Comparison of ENCODE assay signal across 18 mouse cellular contexts in genomic region chr19:53404837-53405356, GRCm38 (mm10). TPM values are rescaled to one million over a fixed set of nuclear protein-coding genes. Genes with fewer than 3 reads are reported as not detected.
A peak's percentile ranks its signal among the peaks of the same experiment; 100 is the strongest.
DNase-seq lines count a peak whose midpoint lies in the region; ATAC-seq and TF ChIP-seq lines count a peak whose summit lies in the region.
"Had no signal": no experiment of that assay in that cellular context is flagged by ENCODE, and none has a peak within 500 bp of the region (broad histone marks: within the 10 kb centered on the region; RNA-seq: fewer than 3 reads in every experiment).

No protein-coding gene starts in this region.

- TF ChIP-seq CTCF in midbrain, postnatal 0 days (IDR thresholded peaks at IDR 0.05) = no peak

- H3K4me3 ChIP-seq in midbrain, postnatal 0 days (ENCODE audit: low read depth, low read length) = no peak overlapping the region
- H3K4me3 ChIP-seq in midbrain, embryonic 10.5 days = no peak overlapping the region
- H3K4me3 ChIP-seq: embryonic facial prominence, embryonic 10.5 days; heart, embryonic 10.5 days; left cerebral cortex, adult 2 months; neural tube, embryonic 13.5 days had no signal

- ATAC-seq in midbrain, postnatal 0 days (ENCODE audit: low FRiP score) = peak; percentile 49; the same call in 1 of the 2 replicates
- ATAC-seq in cerebellum, adult (ENCODE audit: insufficient number of reproducible peaks, low FRiP score, low TSS enrichment) = peak; percentile 60; the same call in 1 of the 2 replicates

- peak; percentile 70 for DNase-seq in adrenal gland, adult 2 months
- no peak for DNase-seq in adrenal gland, adult 8-10 months
- DNase-seq in midbrain, postnatal 0 days (ENCODE audit: low spot score) = peak; percentile 90
- no peak for DNase-seq in midbrain, embryonic 10.5 days (ENCODE audit: low spot score)
- DNase-seq in cerebellum, postnatal 25 days = peak; percentile 92 to 95
- no peak for DNase-seq in kidney, adult 18-20 months
- no peak for DNase-seq in gastrocnemius, postnatal 10 days
- DNase-seq: kidney, adult 11 months; kidney, postnatal 4 days; lung, adult 18-20 months had no signal

- H3K36me3 ChIP-seq in midbrain, postnatal 0 days (ENCODE audit: insufficient read depth, low read length) = no peaks in the 10 kb centered on the region
- H3K36me3 ChIP-seq in midbrain, embryonic 10.5 days = no peaks in the 10 kb centered on the region
- H3K36me3 ChIP-seq: embryonic facial prominence, embryonic 10.5 days; heart, embryonic 10.5 days; neural tube, embryonic 13.5 days had no signal

- H3K27me3 ChIP-seq in midbrain, postnatal 0 days (ENCODE audit: insufficient read depth, low read length) = no peaks in the 10 kb centered on the region
- H3K27me3 ChIP-seq in midbrain, embryonic 10.5 days (ENCODE audit: low read depth, poor library complexity, severe bottlenecking) = no peaks in the 10 kb centered on the region
- H3K27me3 ChIP-seq: neural tube, embryonic 13.5 days had no signal

- no peak overlapping the region for H3K9ac ChIP-seq in midbrain, postnatal 0 days (replicated peaks; ENCODE audit: low read length, poor library complexity, severe bottlenecking)
- H3K9ac ChIP-seq: neural tube, embryonic 13.5 days had no signal

- no peak overlapping the region for H3K4me2 ChIP-seq in midbrain, postnatal 0 days (ENCODE audit: low read depth, low read length, poor library complexity, severe bottlenecking)
- H3K4me2 ChIP-seq: neural tube, embryonic 13.5 days had no signal

- no peak overlapping the region for H3K27ac ChIP-seq in midbrain, postnatal 0 days (ENCODE audit: low read depth, low read length)
- H3K27ac ChIP-seq in midbrain, embryonic 10.5 days (replicated peaks) = no peak overlapping the region
- H3K27ac ChIP-seq: embryonic facial prominence, embryonic 10.5 days; heart, embryonic 10.5 days; left cerebral cortex, adult 2 months; neural tube, embryonic 13.5 days had no signal

- no peaks in the 10 kb centered on the region for H3K4me1 ChIP-seq in midbrain, postnatal 0 days (ENCODE audit: insufficient read depth, low read length)
- 0 out of 2 replicates have a peak, but pooled peaks cover 2% of the 10 kb centered on the region for H3K4me1 ChIP-seq in midbrain, embryonic 10.5 days
- H3K4me1 ChIP-seq: neural tube, embryonic 13.5 days had no signal

- WGBS in midbrain, postnatal 0 days = 58% methylated on average over 18 of the region's 18 CpGs
- WGBS in midbrain, embryonic 10.5 days = 82% methylated on average over 18 of the region's 18 CpGs

- no peaks in the 10 kb centered on the region for H3K9me3 ChIP-seq in midbrain, postnatal 0 days (ENCODE audit: low read length)
- peaks cover 9% of the 10 kb centered on the region for H3K9me3 ChIP-seq in midbrain, embryonic 10.5 days (replicated peaks)
- H3K9me3 ChIP-seq: embryonic facial prominence, embryonic 10.5 days; heart, embryonic 10.5 days had no signal

RNA-seq across cellular contexts. Expression of gene Smndc1, which starts 14.5 kb away (rescaled TPM):
- total RNA-seq in adrenal gland, adult 2 months (2021) = 10 to 100 TPM; 38.1 to 48.6 TPM
- polyA plus RNA-seq in adrenal gland, adult 2 months (2012; rRNA removed) = 1.2 TPM in 2 replicates
- total RNA-seq in adrenal gland, adult 8-10 months (2022) = 10 to 100 TPM; 40.5 to 49.4 (median 45.6) TPM
- 8.9 and 17.8 TPM in 2 replicates for total RNA-seq in midbrain, postnatal 0 days (2014; rRNA removed)
- polyA plus RNA-seq in midbrain, postnatal 0 days (2015; fragmentation: Nextera tagmentation; extraction: Ambion mirVana) = 28.9 and 35.0 TPM in 2 replicates
- polyA plus RNA-seq in midbrain, embryonic 10.5 days (2016; fragmentation: Nextera tagmentation; extraction: Ambion mirVana) = 44.4 and 45.0 TPM in 2 replicates
- 10 to 100 TPM; 27.3 to 34.7 TPM for total RNA-seq in gastrocnemius, postnatal 10 days (2021)

RNA-seq across cellular contexts. Expression of gene Gm10197, which starts 33.3 kb away (rescaled TPM):
- total RNA-seq in adrenal gland, adult 2 months (2021) = not detected
- polyA plus RNA-seq in adrenal gland, adult 2 months (2012; rRNA removed) = not detected in 2 replicates
- total RNA-seq in adrenal gland, adult 8-10 months (2022) = not detected
- total RNA-seq in midbrain, postnatal 0 days (2014; rRNA removed) = not detected in 2 replicates
- not detected in 2 replicates for polyA plus RNA-seq in midbrain, postnatal 0 days (2015; fragmentation: Nextera tagmentation; extraction: Ambion mirVana)
- polyA plus RNA-seq in midbrain, embryonic 10.5 days (2016; fragmentation: Nextera tagmentation; extraction: Ambion mirVana) = 2.1 and 4.3 TPM in 2 replicates
- not detected for total RNA-seq in gastrocnemius, postnatal 10 days (2021)
- total RNA-seq: heart, postnatal 25 days; left cerebral cortex, adult 2 months had no signal
- polyA plus RNA-seq: heart, embryonic 10.5 days; limb, embryonic 14.5 days; neural tube, embryonic 13.5 days; small intestine, adult 2 months had no signal

Comparison
In these comparisons a context has a peak if more than half of its experiments do, and no peak if none do; other contexts are left out.
1. DNase-seq: peak in adrenal gland, adult 2 months (single experiment), midbrain, postnatal 0 days (single experiment) and cerebellum, postnatal 25 days (2 of 2); none in adrenal gland, adult 8-10 months (single experiment), midbrain, embryonic 10.5 days (single experiment), kidney, adult 18-20 months (single experiment) and gastrocnemius, postnatal 10 days (single experiment).